Mouse (Mus musculus): ENCODE data around the gene Rbms3. TPM values are rescaled to one million over a fixed set of nuclear protein-coding genes. Genes with fewer than 3 reads are reported as not detected.
A peak's percentile ranks its signal among the peaks of the same experiment; 100 is the strongest.

The Rbms3 gene
- total RNA-seq, 2 experiments from 2014 or later = 14.1 to 15.4 TPM

- DNase-seq = no peak
Measured at GRCm38 (mm10) chr9:116737786-116738185, 891.9 kb downstream of the Rbms3 start.

- DNase-seq = no peak
Measured at GRCm38 (mm10) chr9:116729172-116729571, 900.5 kb downstream of the Rbms3 start.

- DNase-seq = no peak
Measured at GRCm38 (mm10) chr9:116728655-116729054, 901.1 kb downstream of the Rbms3 start.

- no peak for DNase-seq
Measured at GRCm38 (mm10) chr9:116728093-116728492, 901.6 kb downstream of the Rbms3 start.

- no peak for DNase-seq
Measured at GRCm38 (mm10) chr9:116724581-116724980, 905.1 kb downstream of the Rbms3 start.

- DNase-seq = no peak
Measured at GRCm38 (mm10) chr9:116703119-116703518, 926.6 kb downstream of the Rbms3 start.

- no peak for DNase-seq
Measured at GRCm38 (mm10) chr9:116702611-116703010, 927.1 kb downstream of the Rbms3 start.

GRCm38 (mm10) chr9:116701511-116702179 is 928.1 kb downstream of the Rbms3 start:
- DNase-seq = no peak

GRCm38 (mm10) chr9:116688615-116689014 is 941.1 kb downstream of the Rbms3 start:
- no peak for DNase-seq

GRCm38 (mm10) chr9:116677142-116677541 is 952.6 kb downstream of the Rbms3 start:
- DNase-seq = no peak

- DNase-seq = peak; percentile 19 to 26
Measured at GRCm38 (mm10) chr9:116676445-116676844, 953.3 kb downstream of the Rbms3 start.

- no peak for DNase-seq
Measured at GRCm38 (mm10) chr9:116674191-116674590, 955.5 kb downstream of the Rbms3 start.

GRCm38 (mm10) chr9:116661026-116661425 is 968.7 kb downstream of the Rbms3 start:
- no peak for DNase-seq

- no peak for DNase-seq
Measured at GRCm38 (mm10) chr9:116659936-116660335, 969.8 kb downstream of the Rbms3 start.

- DNase-seq = no peak
Measured at GRCm38 (mm10) chr9:116657141-116657540, 972.6 kb downstream of the Rbms3 start.

GRCm38 (mm10) chr9:116651414-116651813 is 978.3 kb downstream of the Rbms3 start:
- DNase-seq = no peak

- DNase-seq = no peak
Measured at GRCm38 (mm10) chr9:116649955-116650354, 979.8 kb downstream of the Rbms3 start.

- DNase-seq = no peak
Measured at GRCm38 (mm10) chr9:116649086-116649792, 980.5 kb downstream of the Rbms3 start.

- DNase-seq = no peak
Measured at GRCm38 (mm10) chr9:116644616-116645015, 985.1 kb downstream of the Rbms3 start.

GRCm38 (mm10) chr9:116640302-116640679 is 989.4 kb downstream of the Rbms3 start:
- DNase-seq = no peak

GRCm38 (mm10) chr9:116639597-116640301 is 990.0 kb downstream of the Rbms3 start:
- no peak for DNase-seq

GRCm38 (mm10) chr9:116633786-116634185 is 995.9 kb downstream of the Rbms3 start:
- DNase-seq = no peak

GRCm38 (mm10) chr9:116633075-116633474 is 996.6 kb downstream of the Rbms3 start:
- DNase-seq = no peak

Data from layer of hippocampus, postnatal 36 days (tissue).